Mouse (Mus musculus) bone marrow macrophage, adult 2 months (primary cell): ENCODE data around the gene Adcyap1r1.

ENCODE experiments used
- CTCF ChIP-seq: IDR thresholded peaks from 2 replicates; pipeline ENCODE4 v1.5.1; 2012; ENCODE audit warnings: low read depth, mild to moderate bottlenecking, low read length, moderate library complexity
- POLR2A ChIP-seq: IDR thresholded peaks from 2 replicates; pipeline ENCODE4 v1.6.1; 2012; ENCODE audit warnings: mild to moderate bottlenecking, low read depth, low read length, borderline replicate concordance

DNA sequence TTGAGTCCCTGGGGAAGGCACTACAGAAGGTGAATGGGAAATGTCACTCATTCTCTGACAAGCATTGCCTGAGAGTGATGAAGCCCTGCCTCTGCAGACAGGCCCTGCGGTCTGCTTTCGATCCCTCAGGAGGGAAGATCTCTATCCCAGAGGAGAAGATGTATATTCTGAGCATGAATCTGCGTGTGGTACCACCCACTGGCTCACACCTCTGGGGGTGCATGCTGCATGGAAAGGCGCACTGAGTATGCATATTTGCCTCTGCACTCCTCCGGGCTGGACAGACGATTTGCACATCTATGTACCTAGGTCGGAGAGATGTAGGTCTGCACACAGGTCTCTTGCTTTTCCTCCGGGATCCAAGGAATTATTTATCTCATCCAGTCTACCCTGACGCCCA, 3.6 kb upstream of the Adcyap1r1 start:
- TF ChIP-seq CTCF (no peak), POLR2A (no peak)
